22 mouse cellular contexts compared by ENCODE assay signal in the genomic region with DNA sequence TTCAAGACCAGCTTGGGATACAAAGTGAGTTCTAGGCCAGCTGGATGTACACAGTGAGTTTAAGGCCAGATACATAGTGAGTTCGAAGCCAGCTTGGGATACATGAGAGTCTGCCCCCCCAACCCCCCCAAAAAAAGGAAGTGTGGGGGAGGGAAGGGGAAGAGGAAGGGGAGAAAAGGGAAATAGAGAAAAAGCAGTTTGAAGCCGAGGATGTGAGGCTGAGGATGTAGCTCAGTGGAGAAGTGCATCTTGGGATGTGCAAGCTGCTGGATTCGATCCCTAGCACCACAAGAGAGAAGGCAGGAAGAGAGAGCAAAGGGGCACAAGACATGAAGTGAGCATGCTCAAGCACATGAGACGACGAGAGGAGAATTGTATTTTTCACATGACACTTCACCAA.
"Had no signal": no experiment of that assay in that cellular context is flagged by ENCODE, and none has a peak within 500 bp of the region (broad histone marks: within the 10 kb centered on the region; RNA-seq: fewer than 3 reads in every experiment).

No protein-coding gene starts in this region.

- DNase-seq: gastrocnemius, adult 2 months; gastrocnemius, postnatal 10 days; gastrocnemius, postnatal 25 days; heart, adult 18-20 months; heart, postnatal 14 days; heart, postnatal 36 days; kidney, adult 18-20 months; kidney, adult 8-10 months; kidney, postnatal 10 days; kidney, postnatal 4 days had no signal

- H3K27ac ChIP-seq: hindbrain, embryonic 13.5 days; intestine, embryonic 15.5 days; layer of hippocampus, adult 2 months; left cerebral cortex, adult 2 months; limb, embryonic 10.5 days; limb, embryonic 12.5 days; liver, embryonic 12.5 days; liver, embryonic 14.5 days had no signal

- H3K9ac ChIP-seq: hindbrain, embryonic 13.5 days; intestine, embryonic 15.5 days; limb, embryonic 12.5 days; liver, embryonic 12.5 days; liver, embryonic 14.5 days had no signal

- H3K4me2 ChIP-seq: heart, embryonic 11.5 days; hindbrain, embryonic 13.5 days; intestine, embryonic 15.5 days; limb, embryonic 12.5 days had no signal

- H3K4me3 ChIP-seq: gastrocnemius, adult 2 months; hindbrain, embryonic 13.5 days; intestine, embryonic 15.5 days; layer of hippocampus, adult 2 months; left cerebral cortex, adult 2 months; limb, embryonic 10.5 days; limb, embryonic 12.5 days; liver, embryonic 12.5 days had no signal

- H3K4me1 ChIP-seq: intestine, embryonic 15.5 days had no signal

- H3K27me3 ChIP-seq: hindbrain, embryonic 13.5 days; intestine, embryonic 15.5 days; limb, embryonic 12.5 days; liver, embryonic 12.5 days had no signal

- H3K36me3 ChIP-seq: intestine, embryonic 15.5 days had no signal

- ATAC-seq: hindbrain, embryonic 16.5 days; inflammation-experienced regulatory T-cells, adult 6 months; intestine, embryonic 15.5 days; intestine, postnatal 0 days had no signal

- H3K9me3 ChIP-seq: hindbrain, embryonic 13.5 days; intestine, embryonic 15.5 days; limb, embryonic 10.5 days had no signal
